Mouse (Mus musculus) G1E (cell line): Measurements from ENCODE around the gene Cx3cr1. TPM values are rescaled to one million over a fixed set of nuclear protein-coding genes. Genes with fewer than 3 reads are reported as not detected.
A peak's percentile ranks its signal among the peaks of the same experiment; 100 is the strongest.
"Not testable (repeated sequence)": the region's sequence is repeated elsewhere in the genome, so short reads cannot be mapped to it uniquely, and the experiment has no call there.

Source experiments
- ATAC-seq: 2 replicates; pipeline ENCODE4 v1.8.0; 2016; ENCODE audit warnings: mild to moderate bottlenecking; ENCODE audit not compliant: insufficient number of reproducible peaks, poor library complexity, low FRiP score, severe bottlenecking; ENCODE audit errors: extremely low read depth
- DNase-seq: peaks from one replicate; pipeline ENCODE4 v3.0.0; 2012; ENCODE audit warnings: low spot score
- H3K27me3 ChIP-seq: 2 replicates; pipeline ENCODE4 v1.6.1; 2012; ENCODE audit warnings: mild to moderate bottlenecking, low read length, inconsistent platforms; ENCODE audit not compliant: insufficient read depth
- H3K36me3 ChIP-seq: replicated peaks from 2 replicates; pipeline ENCODE3; 2012; ENCODE audit warnings: mild to moderate bottlenecking, inconsistent platforms
- H3K4me1 ChIP-seq: 2 replicates; pipeline ENCODE4 v1.6.1; 2012; ENCODE audit warnings: low read depth, low read length, inconsistent platforms, mixed read lengths; ENCODE audit not compliant: insufficient read depth
- H3K4me3 ChIP-seq: 2 replicates; pipeline ENCODE4 v1.5.1; 2012; ENCODE audit warnings: low read depth, mild to moderate bottlenecking, inconsistent platforms, low read length, moderate library complexity, mixed read lengths
- H3K9me3 ChIP-seq: replicated peaks from 2 replicates; pipeline ENCODE4 v1.6.1; 2012; ENCODE audit warnings: inconsistent platforms
- CTCF ChIP-seq: IDR thresholded peaks from 2 replicates; pipeline ENCODE4 v1.5.1; 2012; ENCODE audit warnings: low read depth, low read length, inconsistent platforms, mixed read lengths
- GATA1 ChIP-seq: IDR thresholded peaks from 2 replicates; pipeline ENCODE4 v1.6.1; 2012; ENCODE audit warnings: borderline replicate concordance, low read length, inconsistent platforms, mixed read lengths
- GATA2 ChIP-seq: IDR thresholded peaks from 2 replicates; pipeline ENCODE4 v1.6.1; 2012; ENCODE audit warnings: low read depth, low read length, inconsistent platforms, borderline replicate concordance
- POLR2AphosphoS5 ChIP-seq: IDR thresholded peaks from 2 replicates; pipeline ENCODE4 v1.6.1; 2012; ENCODE audit warnings: low read depth, low read length, inconsistent platforms; ENCODE audit not compliant: insufficient replicate concordance
- TAL1 ChIP-seq: conservative IDR thresholded peaks from 2 replicates; pipeline ENCODE4 v1.6.1; 2012; ENCODE audit warnings: low read depth, low read length, inconsistent platforms, mixed read lengths
- polyA plus RNA-seq: library from polyadenylated mRNA; stranded (reverse); fragments of >175 nt; gene quantifications from 2 replicates; pipeline ENCODE4 v1.2.3, GENCODE M21; 2012
- total RNA-seq, 2 experiments: library from RNA; stranded (forward) in 1 of 2; stranded (reverse) in 1 of 2; fragments of 200-1000 nt in 1 of 2; fragments of >200 nt in 1 of 2; fragmentation: Nextera tagmentation in 1 of 2; gene quantifications; 2 replicates each; pipeline ENCODE4 v1.2.3; 2014 to 2017

Gene Cx3cr1
- total and polyA plus RNA-seq, 3 experiments, result 0.22 TPM; not detected in 2

DNA sequence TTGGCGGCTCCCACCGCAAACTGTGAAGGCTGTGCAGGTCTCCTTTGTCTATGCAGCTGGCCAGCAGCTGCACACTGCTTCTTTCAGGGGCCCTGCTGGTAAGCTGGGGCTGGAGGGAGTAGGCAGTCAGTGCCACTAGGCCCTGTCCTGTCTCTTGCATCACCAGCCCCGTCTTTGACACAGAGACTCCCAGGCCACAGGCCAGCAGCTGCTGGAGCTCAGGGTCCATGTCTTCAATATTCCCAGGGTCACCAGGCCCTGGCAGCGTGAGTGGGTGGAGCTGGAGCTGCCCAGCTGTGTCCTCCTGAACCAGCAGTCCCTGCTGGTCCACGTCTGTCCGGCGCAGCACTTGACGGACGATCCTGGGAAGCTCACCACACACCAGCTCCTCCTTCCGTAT, 52.7 kb downstream of the Cx3cr1 start:
- Histone ChIP-seq H3K9me3 (no peaks in the 10 kb centered on the region), H3K27me3 (peaks cover 70% of the 10 kb centered on the region), H3K36me3 (no peaks in the 10 kb centered on the region), H3K4me3 (no peak overlapping the region), H3K4me1 (no peaks in the 10 kb centered on the region)
- ATAC-seq, result no peak
- no peak for DNase-seq
- no peak for TF ChIP-seq GATA1
- TF ChIP-seq GATA2, result no peak
- TF ChIP-seq TAL1, result no peak
- TF ChIP-seq CTCF, result no peak
- no peak for TF ChIP-seq POLR2AphosphoS5

- H3K9me3 ChIP-seq, result no peaks in the 10 kb centered on the region
- DNase-seq, result no peak
- H3K36me3 ChIP-seq, result no peaks in the 10 kb centered on the region
- peaks cover 13% of the 10 kb centered on the region for H3K4me1 ChIP-seq
- TF ChIP-seq GATA1 (no peak), GATA2 (no peak), CTCF (no peak), POLR2AphosphoS5 (no peak), TAL1 (no peak)
- H3K4me3 ChIP-seq, result no peak overlapping the region
- ATAC-seq, result no peak
- peaks cover 71% of the 10 kb centered on the region for H3K27me3 ChIP-seq
Measured at GRCm38 (mm10) chr9:120014828-120015227, 54.9 kb downstream of the Cx3cr1 start.

DNA sequence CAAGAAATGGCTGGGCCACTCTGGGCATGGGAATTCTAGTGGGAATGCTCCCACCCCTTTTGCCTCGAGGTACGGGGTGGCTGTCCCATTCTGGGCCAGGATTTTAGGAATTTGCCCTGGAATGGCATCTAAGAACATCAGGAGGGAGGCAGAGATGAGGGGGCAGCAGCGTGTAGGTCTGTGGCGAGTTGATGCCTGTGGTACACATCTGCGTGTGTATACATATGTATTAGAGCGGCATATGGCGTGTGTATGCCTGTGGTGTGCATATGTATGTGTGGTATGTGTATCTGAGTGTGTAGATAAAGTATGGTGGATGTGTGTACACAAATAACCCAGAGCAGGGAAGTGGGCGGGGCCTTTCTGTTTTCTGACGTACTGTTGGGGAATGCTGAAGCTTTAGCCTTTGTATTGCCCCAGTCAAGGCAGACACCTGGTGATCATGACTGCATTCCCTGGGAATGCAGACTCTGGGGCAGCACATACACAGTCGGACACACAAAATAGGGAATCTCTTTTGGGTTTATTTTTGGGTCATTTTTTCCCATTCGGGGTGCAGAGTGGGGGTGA, 56.3 kb downstream of the Cx3cr1 start:
- peaks cover 13% of the 10 kb centered on the region for H3K4me1 ChIP-seq
- H3K27me3 ChIP-seq, result peaks cover 57% of the 10 kb centered on the region
- H3K4me3 ChIP-seq, result no peak overlapping the region

GRCm38 (mm10) chr9:120012781-120013180, 56.9 kb downstream of the Cx3cr1 start:
- peaks cover 1% of the 10 kb centered on the region for H3K9me3 ChIP-seq
- ATAC-seq (no peak), DNase-seq (no peak)
- H3K4me3 ChIP-seq, result no peak overlapping the region
- H3K4me1 ChIP-seq, result peaks cover 13% of the 10 kb centered on the region
- no peaks in the 10 kb centered on the region for H3K36me3 ChIP-seq
- peaks cover 53% of the 10 kb centered on the region for H3K27me3 ChIP-seq
- TF ChIP-seq TAL1 (no peak), POLR2AphosphoS5 (no peak), CTCF (no peak), GATA2 (no peak), GATA1 (no peak)

More for the DNA sequence above, 56.3 kb downstream of the Cx3cr1 start:
- TF ChIP-seq TAL1 (no peak), GATA2 (no peak), POLR2AphosphoS5 (no peak), CTCF (no peak), GATA1 (no peak)
- DNase-seq (no peak), ATAC-seq (no peak)
- no peaks in the 10 kb centered on the region for H3K36me3 ChIP-seq
- H3K9me3 ChIP-seq, result no peaks in the 10 kb centered on the region

- not testable (repeated sequence) for ATAC-seq, H3K36me3 ChIP-seq, DNase-seq, H3K4me3 ChIP-seq, H3K9me3 ChIP-seq
- Histone ChIP-seq H3K4me1 (peaks cover 13% of the 10 kb centered on the region), H3K27me3 (peaks cover 52% of the 10 kb centered on the region)
Measured at GRCm38 (mm10) chr9:120012161-120012560, 57.5 kb downstream of the Cx3cr1 start.

- H3K36me3 ChIP-seq, result no peaks in the 10 kb centered on the region
- no peak for TF ChIP-seq POLR2AphosphoS5
- TF ChIP-seq GATA1, result no peak
- TF ChIP-seq GATA2, result no peak
- no peak for TF ChIP-seq TAL1
- no peak for TF ChIP-seq CTCF
- H3K4me1 ChIP-seq, result peaks cover 13% of the 10 kb centered on the region
- peak overlapping the region; percentile 66; the same call in 1 of the 2 replicates for H3K4me3 ChIP-seq
- peaks cover 48% of the 10 kb centered on the region for H3K27me3 ChIP-seq
- H3K9me3 ChIP-seq, result peaks cover 7% of the 10 kb centered on the region
- ATAC-seq (no peak), DNase-seq (no peak)
Measured at GRCm38 (mm10) chr9:120011533-120011932, 58.1 kb downstream of the Cx3cr1 start.

DNA sequence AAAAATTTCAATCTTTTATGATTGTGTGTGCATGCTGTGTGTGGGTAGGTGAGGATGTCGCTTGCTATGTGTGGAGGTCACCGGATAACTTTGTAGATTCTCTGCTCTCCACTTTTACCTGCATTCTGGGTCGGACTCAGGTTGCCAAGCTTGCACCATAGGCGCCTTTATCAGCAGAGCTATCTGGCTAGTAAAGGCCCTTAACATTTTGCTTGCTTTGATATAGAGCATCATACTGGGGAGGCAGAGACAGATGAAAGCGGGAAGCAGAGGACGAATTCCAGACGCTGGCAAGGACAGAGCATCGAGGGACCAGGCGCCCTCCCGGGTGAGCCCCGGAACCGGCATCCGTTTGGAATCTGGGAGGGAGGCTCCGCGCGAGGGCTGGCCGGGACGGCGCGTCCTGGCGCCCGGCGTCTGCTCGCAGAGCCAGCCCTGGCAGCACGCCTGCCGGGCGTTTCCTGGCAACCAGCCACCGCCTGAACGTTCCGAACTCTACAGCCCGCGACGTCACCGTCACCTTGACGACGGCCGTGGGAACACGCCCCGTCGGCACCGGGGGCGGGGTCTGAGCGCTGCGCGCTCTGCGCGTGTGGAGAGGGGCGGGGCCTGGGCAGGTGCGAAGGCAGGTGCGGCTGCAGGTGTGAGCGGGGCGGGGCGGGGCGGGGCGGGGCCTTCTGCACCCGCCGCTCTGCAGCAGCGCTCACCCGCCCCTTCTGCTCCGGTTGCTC, 58.7 kb downstream of the Cx3cr1 start:
- DNase-seq, result peak; percentile 91
- TF ChIP-seq CTCF (no peak), TAL1 (no peak), GATA1 (no peak), GATA2 (no peak), POLR2AphosphoS5 (no peak)
- peak; percentile 96 for ATAC-seq
- Histone ChIP-seq H3K27me3 (peaks cover 42% of the 10 kb centered on the region), H3K9me3 (peaks cover 7% of the 10 kb centered on the region), H3K4me3 (peak overlapping the region; percentile 66; the same call in 1 of the 2 replicates), H3K36me3 (no peaks in the 10 kb centered on the region), H3K4me1 (peaks cover 13% of the 10 kb centered on the region)
